Mouse (Mus musculus): ENCODE measurements around the gene Sirt5. TPM values are rescaled to one million over a fixed set of nuclear protein-coding genes. Genes with fewer than 3 reads are reported as not detected.

Sirt5 gene
- polyA plus RNA-seq, 1 experiment from 2014 or later: 21.5 TPM

GRCm38 (mm10) chr13:43379989-43380388 is 14.7 kb downstream of the Sirt5 start:
- WGBS: 60% methylated on average over 3 of the region's 3 CpGs
- Histone ChIP-seq H3K9me3 (replicated peaks) (no peaks in the 10 kb centered on the region), H3K27ac (no peak overlapping the region), H3K9ac (no peak overlapping the region), H3K36me3 (peaks cover 17% of the 10 kb centered on the region), H3K4me2 (no peak overlapping the region), H3K4me1 (no peaks in the 10 kb centered on the region), H3K4me3 (replicated peaks) (no peak overlapping the region), H3K27me3 (no peaks in the 10 kb centered on the region)
- ATAC-seq (replicated peaks; ENCODE audit: low FRiP score): no peak

- Histone ChIP-seq H3K27me3 (no peaks in the 10 kb centered on the region), H3K4me2 (no peak overlapping the region), H3K27ac (no peak overlapping the region), H3K4me1 (no peaks in the 10 kb centered on the region), H3K36me3 (peaks cover 10% of the 10 kb centered on the region), H3K4me3 (replicated peaks) (no peak overlapping the region), H3K9me3 (replicated peaks) (peaks cover 6% of the 10 kb centered on the region; the same call in 1 of the 2 replicates), H3K9ac (no peak overlapping the region)
- 94% methylated on average over 10 of the region's 10 CpGs for WGBS
- no peak for ATAC-seq (replicated peaks; ENCODE audit: low FRiP score)
Measured at GRCm38 (mm10) chr13:43385321-43385720, 20.0 kb downstream of the Sirt5 start.

GRCm38 (mm10) chr13:43397700-43398296 is 32.5 kb downstream of the Sirt5 start:
- Histone ChIP-seq H3K4me2 (peak overlapping the region; percentile 69), H3K27ac (peak overlapping the region; percentile 98; the same call in 1 of the 2 replicates), H3K9ac (no peak overlapping the region), H3K27me3 (no peaks in the 10 kb centered on the region), H3K36me3 (peaks cover 61% of the 10 kb centered on the region), H3K9me3 (replicated peaks) (no peaks in the 10 kb centered on the region), H3K4me1 (peaks cover 8% of the 10 kb centered on the region), H3K4me3 (replicated peaks) (peak overlapping the region; percentile 88)
- no peak; the same call in 1 of the 2 replicates for ATAC-seq (replicated peaks; ENCODE audit: low FRiP score)
- WGBS: 53% methylated on average over 13 of the region's 17 CpGs

GRCm38 (mm10) chr13:43398297-43399080 is 33.2 kb downstream of the Sirt5 start, which contains the start of gene Nol7:
Gene Nol7 (plus strand): TSS chr13:43398390.
- Histone ChIP-seq H3K36me3 (peaks cover 68% of the 10 kb centered on the region), H3K4me2 (peak within 1 kb of the TSS; percentile 69), H3K9ac (peak within 1 kb of the TSS; percentile 85), H3K4me1 (peaks cover 8% of the 10 kb centered on the region), H3K27ac (peak within 1 kb of the TSS; percentile 98), H3K9me3 (replicated peaks) (no peaks in the 10 kb centered on the region), H3K4me3 (replicated peaks) (peak within 1 kb of the TSS; percentile 88), H3K27me3 (no peaks in the 10 kb centered on the region)
- 1% methylated on average over 67 of the region's 72 CpGs for WGBS
- peak; percentile 92 for ATAC-seq (replicated peaks; ENCODE audit: low FRiP score)

GRCm38 (mm10) chr13:43399576-43399975 is 34.3 kb downstream of the Sirt5 start:
- Histone ChIP-seq H3K27me3 (no peaks in the 10 kb centered on the region), H3K9me3 (replicated peaks) (no peaks in the 10 kb centered on the region), H3K4me1 (peaks cover 8% of the 10 kb centered on the region), H3K9ac (no peak overlapping the region), H3K4me3 (replicated peaks) (peak overlapping the region; percentile 88), H3K4me2 (peak overlapping the region; percentile 69), H3K27ac (no peak overlapping the region), H3K36me3 (peaks cover 68% of the 10 kb centered on the region)
- no peak for ATAC-seq (replicated peaks; ENCODE audit: low FRiP score)
- 82% methylated on average over 5 of the region's 5 CpGs for WGBS

GRCm38 (mm10) chr13:43412311-43412710 is 47.0 kb downstream of the Sirt5 start:
- Histone ChIP-seq H3K36me3 (peaks cover 85% of the 10 kb centered on the region), H3K4me3 (replicated peaks) (no peak overlapping the region), H3K4me2 (no peak overlapping the region), H3K9me3 (replicated peaks) (no peaks in the 10 kb centered on the region), H3K27me3 (no peaks in the 10 kb centered on the region), H3K4me1 (no peaks in the 10 kb centered on the region), H3K9ac (no peak overlapping the region), H3K27ac (no peak overlapping the region)
- WGBS: 90% methylated on average over 7 of the region's 7 CpGs
- no peak for ATAC-seq (replicated peaks; ENCODE audit: low FRiP score)

- no peak overlapping the region for H3K4me2 ChIP-seq
- H3K27me3 ChIP-seq: no peaks in the 10 kb centered on the region
- peaks cover 83% of the 10 kb centered on the region for H3K36me3 ChIP-seq
- ATAC-seq (replicated peaks; ENCODE audit: low FRiP score): no peak
- H3K4me1 ChIP-seq: no peaks in the 10 kb centered on the region
- H3K9me3 ChIP-seq (replicated peaks): no peaks in the 10 kb centered on the region
- no peak overlapping the region for H3K9ac ChIP-seq
- 94% methylated on average over 2 of the region's 2 CpGs for WGBS
- no peak overlapping the region for H3K4me3 ChIP-seq (replicated peaks)
- no peak overlapping the region for H3K27ac ChIP-seq
Measured at GRCm38 (mm10) chr13:43413611-43414010, 48.3 kb downstream of the Sirt5 start.

- Histone ChIP-seq H3K36me3 (peaks cover 87% of the 10 kb centered on the region), H3K9me3 (replicated peaks) (no peaks in the 10 kb centered on the region), H3K27ac (no peak overlapping the region), H3K27me3 (no peaks in the 10 kb centered on the region), H3K9ac (no peak overlapping the region), H3K4me2 (no peak overlapping the region), H3K4me1 (no peaks in the 10 kb centered on the region), H3K4me3 (replicated peaks) (no peak overlapping the region)
- no peak for ATAC-seq (replicated peaks; ENCODE audit: low FRiP score)
- WGBS: 86% methylated on average over 1 of the region's 1 CpGs
Measured at GRCm38 (mm10) chr13:43415249-43415648, 50.0 kb downstream of the Sirt5 start.

GRCm38 (mm10) chr13:43428436-43428835 is 63.1 kb downstream of the Sirt5 start:
- H3K4me1 ChIP-seq: no peaks in the 10 kb centered on the region
- ATAC-seq (replicated peaks; ENCODE audit: low FRiP score): no peak
- no peak overlapping the region for H3K4me3 ChIP-seq (replicated peaks)
- no peak overlapping the region for H3K4me2 ChIP-seq
- H3K27ac ChIP-seq: no peak overlapping the region
- WGBS: 81% methylated on average over 4 of the region's 4 CpGs
- H3K9ac ChIP-seq: no peak overlapping the region
- H3K27me3 ChIP-seq: no peaks in the 10 kb centered on the region
- no peaks in the 10 kb centered on the region for H3K9me3 ChIP-seq (replicated peaks)
- H3K36me3 ChIP-seq: peaks cover 30% of the 10 kb centered on the region

GRCm38 (mm10) chr13:43433395-43433794 is 68.1 kb downstream of the Sirt5 start:
- Histone ChIP-seq H3K36me3 (peaks cover 21% of the 10 kb centered on the region), H3K4me1 (no peaks in the 10 kb centered on the region), H3K4me2 (no peak overlapping the region), H3K27ac (no peak overlapping the region), H3K9ac (no peak overlapping the region), H3K9me3 (replicated peaks) (no peaks in the 10 kb centered on the region), H3K4me3 (replicated peaks) (no peak overlapping the region), H3K27me3 (no peaks in the 10 kb centered on the region)
- ATAC-seq (replicated peaks; ENCODE audit: low FRiP score): no peak
- WGBS: 86% methylated on average over 2 of the region's 2 CpGs

- Histone ChIP-seq H3K9me3 (replicated peaks) (no peaks in the 10 kb centered on the region), H3K4me1 (no peaks in the 10 kb centered on the region), H3K4me2 (no peak overlapping the region), H3K36me3 (0 out of 2 replicates have a peak, but pooled peaks cover 3% of the 10 kb centered on the region), H3K9ac (no peak overlapping the region), H3K27ac (no peak overlapping the region), H3K27me3 (no peaks in the 10 kb centered on the region), H3K4me3 (replicated peaks) (no peak overlapping the region)
- ATAC-seq (replicated peaks; ENCODE audit: low FRiP score): no peak
- 100% methylated on average over 1 of the region's 1 CpGs for WGBS
Measured at GRCm38 (mm10) chr13:43440376-43440775, 75.1 kb downstream of the Sirt5 start.

GRCm38 (mm10) chr13:43442551-43442950 is 77.3 kb downstream of the Sirt5 start:
- H3K4me3 ChIP-seq (replicated peaks): no peak overlapping the region
- H3K4me1 ChIP-seq: peaks cover 9% of the 10 kb centered on the region
- H3K36me3 ChIP-seq: 0 out of 2 replicates have a peak, but pooled peaks cover under 1% of the 10 kb centered on the region
- no peak overlapping the region for H3K9ac ChIP-seq
- H3K4me2 ChIP-seq: no peak overlapping the region
- 86% methylated on average over 1 of the region's 1 CpGs for WGBS
- no peaks in the 10 kb centered on the region for H3K9me3 ChIP-seq (replicated peaks)
- ATAC-seq (replicated peaks; ENCODE audit: low FRiP score): no peak
- no peak overlapping the region for H3K27ac ChIP-seq
- no peaks in the 10 kb centered on the region for H3K27me3 ChIP-seq
